Mouse (Mus musculus) embryo, embryonic 10.5 days (tissue): ENCODE data around the gene Znrf4.
A peak's percentile ranks its signal among the peaks of the same experiment; 100 is the strongest.

Experiments used
- DNase-seq: peaks from one replicate; pipeline ENCODE4 v3.0.0-alpha.2; 2015; ENCODE audit warnings: low spot score

Znrf4 gene

DNA sequence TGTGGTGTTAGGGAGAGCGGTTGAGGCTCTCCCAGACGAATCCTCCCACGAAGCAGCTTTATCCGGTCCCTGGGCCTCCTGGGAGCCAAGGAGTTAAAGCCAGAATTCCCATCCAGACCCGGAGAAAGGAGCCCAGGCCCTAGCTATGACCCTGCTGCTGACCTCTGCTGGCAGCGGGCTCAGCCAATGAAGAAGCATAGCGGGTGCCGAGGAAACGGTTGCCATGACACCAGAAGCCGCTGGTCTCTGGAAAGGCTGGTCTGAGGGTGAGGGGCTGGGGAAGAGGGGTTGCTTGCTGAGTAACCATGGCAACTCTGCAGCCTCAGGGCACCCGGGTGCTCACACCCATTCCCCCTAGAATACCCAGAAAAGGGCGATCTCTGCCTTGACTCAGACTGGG, 24.2 kb downstream of the Znrf4 start:
- DNase-seq = peak; percentile 94

DNA sequence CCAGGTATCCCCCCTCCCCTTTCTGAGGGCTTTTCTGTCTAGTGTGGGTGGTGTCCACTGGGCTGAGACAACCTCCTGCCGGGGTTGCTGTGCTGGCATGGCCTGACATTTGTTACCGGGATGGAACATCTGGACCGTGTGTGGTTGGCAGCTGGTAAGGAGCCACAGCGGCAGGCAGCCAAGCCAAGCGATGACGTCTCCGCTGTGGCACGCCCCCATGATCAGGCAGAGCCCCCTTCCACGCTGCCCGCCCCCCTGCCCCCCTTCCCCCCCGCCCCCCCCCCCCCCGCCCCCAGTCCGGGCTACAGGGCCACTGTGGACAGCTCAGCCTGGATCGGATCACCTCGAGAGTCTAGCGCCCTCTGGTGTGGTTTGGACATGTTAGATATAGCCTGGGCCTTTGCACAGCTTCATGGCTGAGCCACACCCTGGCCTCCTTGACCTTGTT, 24.8 kb downstream of the Znrf4 start:
- DNase-seq = peak; percentile 85

DNA sequence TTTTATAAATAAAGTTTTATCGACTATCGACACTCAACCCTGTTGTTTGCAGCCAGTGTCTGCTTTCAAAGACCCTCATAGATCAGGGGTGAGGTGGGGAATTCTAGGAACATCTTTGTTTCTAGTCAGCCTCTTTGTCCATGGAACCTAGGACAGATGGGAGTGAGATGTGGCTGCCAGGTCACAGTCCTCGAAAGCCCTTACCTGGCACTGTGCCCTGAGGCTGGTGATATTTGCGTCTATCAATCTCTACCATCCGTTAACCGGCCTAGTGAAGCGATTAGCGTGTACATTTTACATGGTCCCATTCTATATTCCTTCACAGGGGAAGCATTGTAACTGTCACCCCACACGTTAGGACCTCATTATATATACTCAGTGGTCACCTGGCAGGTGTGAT, 26.3 kb downstream of the Znrf4 start:
- no peak for DNase-seq

DNA sequence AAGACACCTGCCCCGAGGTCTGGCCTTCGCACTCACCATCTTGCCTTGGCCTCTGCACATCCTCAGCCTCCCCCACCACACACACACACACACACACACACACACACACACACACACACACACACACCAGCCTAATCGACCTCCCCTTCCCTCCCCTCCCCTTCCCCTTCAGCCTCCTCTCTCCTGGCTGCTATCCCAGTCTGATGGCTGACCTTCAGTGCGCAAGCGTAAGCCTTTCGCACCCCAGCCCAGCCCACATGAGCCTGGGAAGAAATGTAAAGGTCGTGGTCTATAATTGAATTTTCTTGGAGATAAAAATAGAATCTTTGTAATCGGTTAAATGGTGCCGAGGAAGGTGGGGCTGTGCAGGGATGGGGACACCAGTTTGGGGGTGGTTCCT, 27.1 kb downstream of the Znrf4 start:
- DNase-seq = no peak

DNA sequence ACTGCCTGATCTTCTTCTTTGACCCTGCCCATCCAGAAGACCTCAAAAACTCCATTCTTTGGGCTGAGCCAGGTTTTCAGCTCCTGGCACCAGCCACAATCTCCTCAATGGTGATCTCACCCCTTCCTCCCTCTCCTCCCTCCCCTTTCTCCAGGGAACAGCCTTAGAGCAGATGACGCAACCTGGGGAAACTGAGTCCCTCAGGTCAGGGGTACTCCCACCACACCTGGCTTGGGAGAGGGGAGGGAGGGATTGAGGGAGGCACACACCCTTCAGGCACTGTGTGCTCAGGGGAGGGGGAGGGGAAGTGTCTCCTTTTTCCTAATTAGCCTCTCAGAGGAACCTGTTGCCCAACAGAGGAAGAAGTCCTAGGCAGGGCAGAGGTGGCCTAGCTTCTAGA, 29.6 kb downstream of the Znrf4 start:
- no peak for DNase-seq

DNA sequence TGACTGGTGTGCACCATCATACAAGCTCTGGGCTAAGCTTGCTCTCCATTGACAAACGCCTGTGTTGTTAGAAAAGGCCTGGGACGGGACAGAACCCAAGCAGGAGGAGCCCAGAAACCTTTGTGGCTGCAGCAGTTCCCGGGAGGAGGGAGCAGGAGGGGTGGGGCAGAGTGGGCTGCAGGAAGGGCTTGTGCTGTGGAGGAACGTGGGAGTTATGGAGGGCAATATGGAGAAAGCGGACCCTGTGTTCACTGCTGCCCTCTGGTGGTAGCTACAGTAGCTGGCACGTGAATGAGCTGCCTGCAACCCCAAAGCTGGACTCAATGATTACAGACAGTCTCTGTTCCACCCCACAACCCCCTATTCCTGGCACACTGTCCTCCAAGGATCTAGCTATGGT, 32.9 kb downstream of the Znrf4 start:
- DNase-seq = peak; percentile 87

DNA sequence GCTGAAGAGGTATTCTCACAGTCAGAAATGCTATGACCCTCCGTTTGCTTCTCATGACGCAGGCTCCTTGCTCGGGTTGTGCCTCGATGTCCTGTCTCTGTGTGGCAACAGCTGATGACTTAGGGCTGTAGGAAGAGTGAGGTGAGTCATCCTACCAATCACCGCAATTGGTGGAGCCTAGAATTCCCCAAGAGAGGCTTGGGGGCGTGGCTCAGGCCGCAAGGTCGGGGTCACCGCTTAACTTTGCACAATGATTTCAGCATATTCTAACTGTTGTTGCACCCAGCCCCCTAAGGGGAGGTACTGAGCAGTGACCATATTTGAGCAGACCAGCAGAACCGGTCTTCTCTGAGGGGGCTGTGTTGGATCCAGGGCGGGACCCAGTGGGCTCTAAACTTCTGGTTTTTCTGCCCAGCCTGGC, 34.0 kb downstream of the Znrf4 start:
- no peak for DNase-seq

DNA sequence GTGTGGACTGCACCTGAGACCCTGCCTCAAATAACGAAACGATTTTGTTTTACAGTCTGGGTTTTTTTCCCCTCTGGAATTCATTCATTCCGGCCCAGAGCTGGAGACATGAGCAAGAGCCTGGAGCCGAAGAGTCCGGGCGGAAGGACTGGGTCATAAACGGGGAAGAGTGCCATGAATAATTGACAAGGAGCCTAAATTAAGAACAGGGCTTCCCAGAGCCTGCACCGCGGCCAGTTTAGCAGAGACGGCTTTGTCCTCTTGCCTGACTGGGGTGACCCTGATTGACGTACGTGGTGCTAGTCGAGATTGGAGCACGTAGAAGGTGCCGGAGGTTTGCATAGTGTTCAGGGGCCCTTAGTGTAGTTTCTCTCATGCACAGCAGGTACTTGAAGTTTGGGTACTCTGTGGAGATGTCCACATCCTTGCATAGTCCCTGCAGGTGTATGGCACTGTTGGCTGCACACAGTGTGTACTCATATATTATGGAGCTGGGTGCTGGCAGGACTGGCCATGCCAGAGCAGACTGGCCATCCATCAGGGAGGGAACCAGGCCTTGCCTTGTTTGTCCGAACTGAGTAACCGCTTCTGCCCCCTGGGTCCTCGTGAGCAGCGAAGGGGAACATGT, 34.9 kb downstream of the Znrf4 start:
- no peak for DNase-seq

DNA sequence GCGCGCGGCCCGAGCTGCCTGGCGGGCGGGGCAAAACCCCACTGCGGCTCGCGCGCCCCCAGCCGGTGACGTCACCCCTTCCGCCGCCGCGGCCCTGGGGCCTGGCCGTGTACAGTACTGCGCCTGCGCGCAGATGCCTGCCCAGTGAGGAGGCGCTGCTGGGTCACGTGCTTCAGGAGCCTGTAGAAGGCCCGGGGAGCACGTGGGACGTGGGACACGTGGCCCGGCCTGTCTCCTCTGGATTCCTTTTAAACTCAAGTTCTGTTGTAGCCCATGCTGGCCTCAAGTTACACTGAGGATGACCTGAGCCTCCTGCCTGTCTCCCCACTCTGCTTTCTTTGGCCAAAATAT, 35.9 kb downstream of the Znrf4 start, which contains the start of gene Ptprs:
Ptprs (minus strand) TSS at position 82 of the 351 bp plus-strand sequence.
- peak; percentile 96 for DNase-seq

DNA sequence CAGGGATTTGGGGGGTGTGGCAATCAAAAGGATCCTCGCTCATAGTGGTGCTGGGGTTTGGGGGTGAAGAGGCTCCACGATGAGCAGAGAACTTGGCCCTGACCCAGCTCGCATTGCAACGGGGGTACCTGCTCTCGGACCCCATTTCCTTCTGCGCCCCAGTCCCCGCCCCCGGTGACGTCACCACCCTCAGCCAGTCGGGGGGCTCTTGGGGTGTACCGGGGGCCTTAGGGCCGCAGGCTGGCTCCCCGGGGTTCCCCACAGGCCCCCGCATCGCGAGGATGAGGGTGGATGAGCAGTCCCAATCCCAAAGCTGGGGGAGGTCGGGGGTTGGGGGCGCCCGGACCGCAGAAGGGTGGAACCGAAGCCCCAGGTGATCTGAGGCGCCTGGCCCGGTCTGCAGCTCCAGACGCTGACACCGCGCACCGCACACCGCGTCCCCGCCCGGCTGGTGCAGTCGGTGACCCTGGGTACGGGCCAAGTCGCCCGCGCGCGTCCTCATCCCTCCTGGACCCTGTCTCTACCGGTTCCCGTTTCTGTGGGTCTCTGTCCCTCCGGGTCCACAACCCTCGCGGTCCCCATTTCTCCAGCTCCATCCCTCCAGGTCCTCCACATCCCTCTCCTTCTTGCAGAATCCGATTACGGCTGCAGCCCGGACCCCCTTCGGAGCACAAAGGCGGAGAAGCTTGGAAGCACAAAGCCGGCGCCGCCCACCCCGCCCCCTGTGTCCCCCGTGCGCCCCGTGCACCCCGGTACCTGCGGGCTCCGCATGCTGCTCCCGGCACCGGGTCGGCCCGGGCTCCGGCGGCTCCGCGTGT, 36.4 kb downstream of the Znrf4 start:
- no peak for DNase-seq

DNA sequence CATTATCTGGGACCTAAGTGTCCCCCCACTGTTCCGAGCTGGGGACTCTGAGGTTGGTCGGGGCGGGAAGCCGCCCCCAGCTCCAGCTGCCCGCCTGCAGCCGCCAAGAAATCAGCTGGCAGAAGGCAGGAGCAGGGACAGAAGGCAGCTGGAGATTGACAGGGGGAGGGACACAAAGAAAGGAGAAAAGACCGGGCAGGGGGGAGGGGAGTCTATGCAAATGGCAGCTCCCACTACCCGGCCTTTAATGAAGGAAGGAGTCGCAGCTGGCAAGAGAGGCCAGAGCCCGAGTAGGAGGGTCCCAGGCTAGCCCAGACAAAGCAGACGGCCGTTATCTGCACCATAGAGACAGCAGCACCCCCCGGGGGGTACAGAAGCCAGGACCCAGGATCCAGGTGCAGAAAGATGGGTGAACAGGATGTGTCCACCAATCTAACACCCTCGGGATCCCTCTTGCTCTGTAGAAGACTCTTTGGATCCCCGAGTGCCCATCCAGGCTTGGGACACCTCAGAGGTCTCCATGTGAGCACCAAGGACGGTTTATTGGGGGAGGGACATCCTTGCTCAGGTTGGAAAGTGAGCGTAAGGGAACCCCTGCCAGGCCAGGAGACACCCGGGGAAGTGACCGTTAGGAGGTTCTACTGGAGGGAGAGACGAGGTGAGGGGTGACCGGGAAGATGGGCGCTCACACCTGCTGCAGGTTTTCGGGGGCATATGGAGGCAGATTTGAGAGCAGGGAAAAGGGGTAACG, 37.2 kb downstream of the Znrf4 start:
- DNase-seq = peak; percentile 90

DNA sequence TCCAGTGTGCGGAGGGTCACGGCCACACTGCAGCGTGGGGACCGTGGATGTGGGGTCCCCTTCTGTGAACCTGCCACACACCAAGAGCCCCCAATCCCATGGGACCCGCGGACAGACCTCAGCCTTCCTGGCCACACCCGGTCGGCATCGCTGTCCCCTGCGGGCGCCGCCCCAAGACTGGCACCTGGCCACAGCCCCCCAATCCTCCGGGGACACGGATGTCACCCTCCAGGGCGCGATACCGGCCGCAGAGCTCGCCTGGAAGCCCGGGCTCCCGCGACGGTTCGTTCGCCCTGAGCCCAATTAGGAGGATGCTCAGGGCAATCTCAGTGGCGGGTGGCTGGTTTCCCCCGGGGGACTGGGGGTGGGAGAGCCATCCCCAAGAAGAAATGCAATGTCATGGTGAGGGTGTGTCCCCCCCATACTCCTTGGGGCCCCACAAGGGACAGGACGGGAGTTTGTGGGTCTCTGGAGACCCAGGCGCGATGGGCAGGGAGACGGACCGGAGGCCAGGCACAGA, 37.9 kb downstream of the Znrf4 start:
- DNase-seq = peak; percentile 19

DNA sequence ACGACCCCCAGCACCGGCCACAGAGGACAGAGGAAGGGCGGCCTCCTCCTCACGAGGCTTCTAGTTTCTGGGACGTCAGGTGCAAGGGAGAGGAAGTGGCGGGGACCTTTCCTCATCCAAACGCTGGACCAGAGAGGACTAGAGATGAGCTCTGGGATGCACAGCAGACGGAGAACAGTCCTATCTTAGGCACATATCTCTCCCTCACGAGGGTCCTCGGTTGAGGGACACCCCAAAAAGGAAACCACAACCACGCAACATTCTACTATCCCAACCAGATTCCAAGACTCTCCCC, 38.7 kb downstream of the Znrf4 start:
- no peak for DNase-seq

DNA sequence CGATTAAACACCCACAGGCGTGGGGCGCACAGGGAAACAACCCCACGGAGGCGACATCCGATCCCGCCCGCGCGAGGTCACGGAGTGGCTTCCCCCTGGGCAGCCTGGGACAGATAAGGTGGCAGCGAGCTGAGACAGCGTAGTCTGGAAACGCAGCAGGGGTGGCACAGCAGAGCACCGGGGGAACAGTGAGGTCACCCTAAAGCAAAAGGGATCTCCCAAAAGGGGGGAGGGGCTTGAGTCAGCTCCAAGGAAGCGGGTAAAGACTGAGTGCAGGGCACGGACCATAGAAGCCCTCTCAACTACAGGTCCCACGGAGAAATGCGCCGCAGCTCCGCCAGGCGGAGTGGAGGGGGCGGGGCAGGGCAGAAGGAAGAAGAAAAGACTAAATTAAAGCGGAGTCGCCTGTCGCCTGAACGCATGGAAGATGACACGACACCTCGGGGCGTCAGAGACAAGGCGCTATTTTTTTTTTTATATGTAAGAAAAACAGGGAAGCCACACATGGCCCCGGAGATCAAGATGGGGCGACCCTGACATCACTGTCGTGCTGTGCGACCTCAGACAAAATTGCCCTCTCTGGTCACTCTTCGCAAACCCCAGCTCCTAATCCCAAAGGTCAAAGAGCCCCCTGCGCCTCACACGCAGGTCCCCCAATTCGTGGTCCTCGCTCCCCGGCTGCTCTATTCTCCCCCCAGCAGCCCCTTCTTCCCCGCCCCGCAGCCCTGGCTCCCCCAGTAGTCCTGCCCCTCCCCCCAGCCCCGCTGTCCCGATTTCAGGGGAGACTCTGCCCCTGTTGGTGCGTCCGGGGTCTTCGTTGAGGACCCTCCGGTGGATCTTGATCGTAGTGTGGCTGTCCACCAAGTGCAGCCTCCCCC, 39.3 kb downstream of the Znrf4 start:
- peak; percentile 70 for DNase-seq

DNA sequence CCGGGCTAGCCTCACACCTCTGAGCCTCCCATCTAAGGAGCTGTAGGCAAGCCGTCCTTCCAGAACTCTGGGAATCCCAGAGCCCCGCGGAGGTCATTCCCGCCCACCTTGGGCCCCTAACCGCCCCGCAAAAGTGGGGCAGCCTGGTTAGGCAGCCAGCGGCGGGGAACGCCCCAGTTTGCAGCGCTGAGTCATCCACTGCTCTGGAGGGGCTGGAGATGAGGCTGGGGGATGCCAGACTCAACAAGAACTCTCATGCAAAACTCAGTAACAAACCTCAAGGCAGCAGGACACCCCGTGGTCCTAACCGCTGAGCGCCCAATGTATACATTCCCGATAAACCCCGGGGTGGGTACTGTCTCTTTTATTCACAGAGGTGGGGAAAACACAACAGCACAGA, 40.1 kb downstream of the Znrf4 start:
- no peak for DNase-seq

DNA sequence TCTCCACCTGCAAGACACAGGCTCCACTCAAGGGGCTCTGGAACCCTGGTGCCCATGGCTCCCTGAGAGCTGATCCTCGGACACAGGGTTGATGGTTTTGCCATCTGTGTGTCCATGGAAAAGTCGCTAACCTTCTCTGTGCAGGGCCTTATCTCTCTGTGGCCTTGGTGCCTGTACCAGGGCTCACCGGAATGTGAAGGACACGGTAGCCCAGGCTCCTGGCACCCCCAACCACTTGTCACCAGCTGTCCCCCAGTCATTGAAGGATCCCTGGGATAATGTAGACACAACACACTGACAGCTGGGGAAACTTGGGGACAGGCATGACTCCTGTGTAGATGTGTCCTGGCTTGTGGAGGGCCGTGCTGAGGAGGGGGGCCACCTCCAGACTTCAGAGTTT, 41.1 kb downstream of the Znrf4 start:
- DNase-seq = no peak

DNA sequence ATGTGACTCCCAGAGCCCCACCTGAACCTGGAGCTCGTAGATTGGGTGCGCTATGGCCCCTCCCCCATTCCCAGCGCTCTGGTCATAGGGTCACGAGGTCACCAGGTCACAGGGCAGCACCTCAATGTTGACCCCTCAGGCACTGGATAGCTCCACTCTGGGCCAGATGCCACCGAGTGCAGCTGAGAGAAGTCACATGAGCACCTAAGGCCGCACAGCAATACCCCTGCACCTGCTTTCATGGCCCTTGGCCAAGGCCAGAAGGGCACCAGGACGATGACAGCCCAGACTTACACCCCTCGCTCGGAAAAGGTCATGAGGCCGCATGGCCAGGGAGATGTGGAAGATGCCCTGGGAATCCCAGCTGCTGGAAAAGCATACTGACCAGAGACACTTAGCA, 41.7 kb downstream of the Znrf4 start:
- no peak for DNase-seq

DNA sequence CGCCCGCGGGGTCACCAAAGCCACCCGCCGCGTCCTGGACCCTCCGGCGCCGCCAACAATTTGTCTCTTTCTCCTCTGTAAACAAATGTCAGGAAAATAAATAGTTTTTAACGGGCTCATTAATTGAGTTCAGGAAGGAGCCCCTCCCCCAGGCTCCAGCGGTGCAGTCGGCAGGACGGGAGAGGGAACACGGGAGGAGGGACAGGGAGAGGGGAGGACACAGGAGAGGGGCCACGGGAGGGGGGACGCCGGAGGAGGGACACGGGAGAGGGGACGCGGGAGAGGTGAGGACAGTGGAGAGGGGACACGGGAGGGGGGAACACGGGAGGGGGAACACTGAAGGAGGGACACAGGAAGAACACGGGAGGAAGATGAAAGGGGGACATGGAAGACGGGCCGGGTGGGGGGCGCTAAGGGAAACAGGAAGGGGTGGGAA, 42.2 kb downstream of the Znrf4 start:
- no peak for DNase-seq

DNA sequence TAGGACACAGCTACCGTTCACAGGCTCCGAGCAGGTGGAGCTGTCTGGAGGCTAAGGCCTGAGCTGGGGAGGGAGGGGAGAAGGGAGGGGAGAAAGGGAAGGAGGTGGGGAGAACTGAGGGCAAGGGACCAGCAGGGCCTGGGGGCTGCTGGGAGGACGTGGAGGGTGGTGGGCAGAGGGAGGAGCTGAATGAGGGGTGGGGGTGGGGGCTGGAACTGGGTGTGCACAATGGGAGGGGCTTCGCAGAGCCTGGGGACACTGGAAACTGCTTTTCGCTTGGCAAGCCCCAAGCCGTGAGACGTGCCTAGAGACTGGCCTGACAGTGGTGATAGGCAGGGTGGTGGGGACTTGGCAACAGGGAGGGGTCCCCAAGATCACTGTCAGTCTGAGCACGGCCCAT, 43.0 kb downstream of the Znrf4 start:
- DNase-seq = no peak

DNA sequence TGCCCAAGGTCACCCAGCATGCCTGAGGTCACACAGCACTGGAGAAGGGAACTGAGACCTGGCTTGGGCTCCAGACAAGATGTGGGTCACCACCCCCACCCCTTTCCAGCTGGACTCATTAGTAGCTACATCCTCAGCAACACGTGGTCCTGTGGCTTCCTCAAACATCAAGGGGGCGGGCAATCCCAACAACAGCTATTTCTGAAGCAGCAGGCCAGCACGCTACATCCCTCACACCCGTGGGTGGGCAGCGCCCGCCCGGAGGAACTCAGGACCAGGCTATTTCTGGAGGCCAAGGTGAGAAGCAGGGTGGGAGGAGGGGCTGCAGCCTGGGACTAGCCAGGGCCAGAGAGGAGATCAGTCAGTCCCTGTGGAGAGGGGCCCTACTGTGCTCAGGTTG, 43.4 kb downstream of the Znrf4 start:
- no peak for DNase-seq

DNA sequence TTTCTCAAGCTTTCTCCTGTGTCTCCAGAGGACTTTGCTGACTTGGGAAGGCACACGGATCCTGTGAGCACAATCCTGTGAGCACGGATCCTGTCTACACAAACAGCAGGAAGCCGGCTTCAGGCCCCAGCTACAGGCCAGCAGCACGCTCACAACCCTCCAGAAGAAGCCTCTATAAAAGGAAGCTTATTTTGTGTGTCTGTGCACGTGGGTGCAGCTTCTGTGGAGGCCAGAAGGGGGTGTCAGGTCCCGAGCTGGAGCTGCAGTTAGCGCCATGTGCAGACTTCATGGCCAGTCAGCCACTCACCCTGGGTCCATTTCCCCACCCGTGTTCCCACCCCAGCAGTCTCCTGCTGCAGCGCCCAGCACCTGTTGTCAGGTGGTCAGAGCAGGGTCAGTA, 43.9 kb downstream of the Znrf4 start:
- no peak for DNase-seq

DNA sequence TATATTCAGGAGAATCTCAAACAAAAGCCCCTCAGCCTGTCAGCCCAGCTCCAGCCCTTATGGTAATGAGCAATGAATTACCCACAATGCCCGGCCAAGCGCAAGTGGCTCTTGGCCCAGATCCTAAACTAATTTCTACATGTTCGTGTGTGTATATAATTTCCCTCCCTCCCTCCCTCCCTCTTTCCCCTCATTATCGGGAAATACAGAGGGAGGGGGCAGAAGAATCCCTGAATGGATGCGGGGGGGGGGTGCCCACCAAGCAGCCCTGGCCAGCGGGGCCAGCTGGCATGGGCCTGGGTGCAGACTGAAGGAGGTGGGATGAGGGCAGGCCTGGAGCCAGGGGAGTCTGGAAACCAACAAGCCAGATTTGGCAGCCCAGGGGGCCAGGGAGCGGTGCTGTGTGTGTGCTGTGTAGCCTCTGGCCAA, 44.8 kb downstream of the Znrf4 start:
- DNase-seq = peak; percentile 29
